ENCODE assay signal across 32 mouse cellular contexts in the genomic region with DNA sequence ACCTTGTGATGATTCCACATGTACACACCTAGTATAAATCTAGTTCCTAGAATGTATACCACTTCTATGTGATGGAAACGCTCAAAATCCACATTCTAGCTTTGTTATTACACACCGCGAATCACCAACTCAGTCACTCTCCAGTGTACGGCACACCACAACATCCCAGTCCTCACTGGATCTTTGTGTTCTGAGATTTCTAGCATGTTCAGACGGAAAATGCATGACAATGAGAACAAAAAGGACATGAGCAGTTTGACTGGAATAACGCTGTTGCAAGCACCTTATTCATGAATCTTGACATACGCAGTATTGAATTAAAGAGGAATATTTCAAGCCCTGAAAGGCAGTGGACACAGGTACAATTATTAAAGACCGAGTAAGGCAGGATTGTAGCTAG. TPM values are rescaled to one million over a fixed set of nuclear protein-coding genes. Genes with fewer than 3 reads are reported as not detected.
DNase-seq lines count a peak whose midpoint lies in the region; ATAC-seq lines count a peak whose summit lies in the region.
"Had no signal": no experiment of that assay in that cellular context is flagged by ENCODE, and none has a peak within 500 bp of the region (broad histone marks: within the 10 kb centered on the region; RNA-seq: fewer than 3 reads in every experiment).

No protein-coding gene starts in this region.

- H3K9me3 ChIP-seq in midbrain, embryonic 11.5 days (ENCODE audit: control insufficient read depth, low read length) = no peaks in the 10 kb centered on the region
- no peaks in the 10 kb centered on the region; the same call in 1 of the 2 replicates for H3K9me3 ChIP-seq in midbrain, embryonic 10.5 days (replicated peaks)
- 0 out of 2 replicates have a peak, but pooled peaks cover 3% of the 10 kb centered on the region for H3K9me3 ChIP-seq in hindbrain, embryonic 13.5 days
- H3K9me3 ChIP-seq in midbrain, embryonic 13.5 days = no peaks in the 10 kb centered on the region
- H3K9me3 ChIP-seq in neural tube, embryonic 14.5 days (ENCODE audit: control insufficient read depth, low read length) = no peaks in the 10 kb centered on the region
- H3K9me3 ChIP-seq: embryonic facial prominence, embryonic 12.5 days; G1E; heart, embryonic 12.5 days; kidney, embryonic 15.5 days; limb, embryonic 10.5 days; liver, embryonic 15.5 days; lung, embryonic 15.5 days had no signal

- no peaks in the 10 kb centered on the region for H3K4me1 ChIP-seq in midbrain, embryonic 11.5 days (ENCODE audit: control insufficient read depth, insufficient read depth, low read length)
- H3K4me1 ChIP-seq in midbrain, embryonic 10.5 days = 0 out of 2 replicates have a peak, but pooled peaks cover 5% of the 10 kb centered on the region
- H3K4me1 ChIP-seq in hindbrain, embryonic 13.5 days (replicated peaks) = no peaks in the 10 kb centered on the region
- 0 out of 2 replicates have a peak, but pooled peaks cover 6% of the 10 kb centered on the region for H3K4me1 ChIP-seq in midbrain, embryonic 13.5 days (replicated peaks)
- no peaks in the 10 kb centered on the region for H3K4me1 ChIP-seq in neural tube, embryonic 14.5 days (ENCODE audit: control insufficient read depth, insufficient read depth, low read length)
- H3K4me1 ChIP-seq: embryonic facial prominence, embryonic 12.5 days; heart, embryonic 12.5 days; kidney, embryonic 15.5 days; limb, embryonic 10.5 days; liver, embryonic 15.5 days; lung, embryonic 15.5 days had no signal

- peak; percentile 62 for DNase-seq in midbrain, embryonic 11.5 days (ENCODE audit: low spot score, missing footprints)
- no peak for DNase-seq in midbrain, embryonic 10.5 days (ENCODE audit: low spot score)
- DNase-seq in gastrocnemius, postnatal 36 days = no peak
- no peak for DNase-seq in adrenal gland, postnatal 25 days
- DNase-seq in layer of hippocampus, postnatal 14 days (ENCODE audit: low spot score in 2 of 2) = no peak
- DNase-seq: B cell, adult 2 months; cerebellum, adult 2 months; cerebellum, postnatal 25 days; gastrocnemius, postnatal 10 days; heart, adult 11 months; heart, postnatal 10 days; kidney, adult 11 months; liver; lung, postnatal 4 days; right cerebral cortex, postnatal 25 days; spleen, adult 18-20 months; thymus, postnatal 14 days had no signal

- H3K4me2 ChIP-seq in midbrain, embryonic 11.5 days = no peak overlapping the region
- H3K4me2 ChIP-seq in hindbrain, embryonic 13.5 days = peak overlapping the region; percentile 41; the same call in 1 of the 2 replicates
- peak overlapping the region; percentile 26 for H3K4me2 ChIP-seq in midbrain, embryonic 13.5 days (replicated peaks)
- peak overlapping the region; percentile 30; the same call in 1 of the 2 replicates for H3K4me2 ChIP-seq in neural tube, embryonic 14.5 days (ENCODE audit: low read depth, low read length)
- H3K4me2 ChIP-seq: embryonic facial prominence, embryonic 12.5 days; heart, embryonic 12.5 days; kidney, embryonic 15.5 days; liver, embryonic 15.5 days; lung, embryonic 15.5 days had no signal

- intact Hi-C loops in gastrocnemius, postnatal 36 days (cut with DNase I) = no loop called here

- no peaks in the 10 kb centered on the region for H3K27me3 ChIP-seq in midbrain, embryonic 11.5 days (ENCODE audit: control insufficient read depth, insufficient read depth, low read length)
- no peaks in the 10 kb centered on the region for H3K27me3 ChIP-seq in midbrain, embryonic 10.5 days (ENCODE audit: low read depth, poor library complexity, severe bottlenecking)
- H3K27me3 ChIP-seq in hindbrain, embryonic 13.5 days = no peaks in the 10 kb centered on the region
- no peaks in the 10 kb centered on the region for H3K27me3 ChIP-seq in midbrain, embryonic 13.5 days
- no peaks in the 10 kb centered on the region for H3K27me3 ChIP-seq in neural tube, embryonic 14.5 days (ENCODE audit: control insufficient read depth, insufficient read depth, low read length)
- H3K27me3 ChIP-seq: CH12.LX; embryonic facial prominence, embryonic 12.5 days; heart, embryonic 12.5 days; kidney, embryonic 15.5 days; liver, embryonic 15.5 days; lung, embryonic 15.5 days had no signal

- H3K36me3 ChIP-seq in midbrain, embryonic 11.5 days (ENCODE audit: control insufficient read depth, insufficient read depth, low read length) = no peaks in the 10 kb centered on the region
- no peaks in the 10 kb centered on the region for H3K36me3 ChIP-seq in midbrain, embryonic 10.5 days
- no peaks in the 10 kb centered on the region for H3K36me3 ChIP-seq in hindbrain, embryonic 13.5 days
- H3K36me3 ChIP-seq in midbrain, embryonic 13.5 days = no peaks in the 10 kb centered on the region
- H3K36me3 ChIP-seq in neural tube, embryonic 14.5 days (ENCODE audit: control insufficient read depth, insufficient read depth, low read length) = no peaks in the 10 kb centered on the region
- H3K36me3 ChIP-seq: embryonic facial prominence, embryonic 12.5 days; G1E; heart, embryonic 12.5 days; kidney, embryonic 15.5 days; limb, embryonic 10.5 days; liver, embryonic 15.5 days; lung, embryonic 15.5 days had no signal

- no peak overlapping the region for H3K4me3 ChIP-seq in midbrain, embryonic 11.5 days (ENCODE audit: low read depth, low read length)
- H3K4me3 ChIP-seq in midbrain, embryonic 10.5 days = no peak overlapping the region
- H3K4me3 ChIP-seq in hindbrain, embryonic 13.5 days = peak overlapping the region; percentile 31
- peak overlapping the region; percentile 23 for H3K4me3 ChIP-seq in midbrain, embryonic 13.5 days (replicated peaks)
- H3K4me3 ChIP-seq in neural tube, embryonic 14.5 days (ENCODE audit: low read depth, low read length) = peak overlapping the region; percentile 24
- H3K4me3 ChIP-seq: embryonic facial prominence, embryonic 12.5 days; heart, embryonic 12.5 days; kidney, embryonic 15.5 days; limb, embryonic 10.5 days; liver, embryonic 15.5 days; lung, embryonic 15.5 days; myocyte had no signal

- H3K9ac ChIP-seq in midbrain, embryonic 11.5 days (ENCODE audit: low read length) = no peak overlapping the region
- H3K9ac ChIP-seq in hindbrain, embryonic 13.5 days = peak overlapping the region; percentile 60
- peak overlapping the region; percentile 53; the same call in 1 of the 2 replicates for H3K9ac ChIP-seq in midbrain, embryonic 13.5 days (replicated peaks)
- peak overlapping the region; percentile 42; the same call in 1 of the 2 replicates for H3K9ac ChIP-seq in neural tube, embryonic 14.5 days (replicated peaks; ENCODE audit: low read depth, low read length)
- H3K9ac ChIP-seq: embryonic facial prominence, embryonic 12.5 days; heart, embryonic 12.5 days; kidney, embryonic 15.5 days; liver, embryonic 15.5 days; lung, embryonic 15.5 days had no signal

- 77% methylated on average over 8 of the region's 8 CpGs for WGBS in midbrain, embryonic 11.5 days
- 80% methylated on average over 8 of the region's 8 CpGs for WGBS in midbrain, embryonic 10.5 days
- 55% methylated on average over 8 of the region's 8 CpGs for WGBS in hindbrain, embryonic 13.5 days
- WGBS in midbrain, embryonic 13.5 days = 57% methylated on average over 8 of the region's 8 CpGs
- WGBS in neural tube, embryonic 14.5 days = 53% methylated on average over 8 of the region's 8 CpGs

- peak overlapping the region; percentile 2; the same call in 1 of the 2 replicates for H3K27ac ChIP-seq in midbrain, embryonic 11.5 days (ENCODE audit: low read depth, low read length)
- H3K27ac ChIP-seq in midbrain, embryonic 10.5 days (replicated peaks) = no peak overlapping the region
- peak overlapping the region; percentile 86 for H3K27ac ChIP-seq in hindbrain, embryonic 13.5 days
- peak overlapping the region; percentile 84 for H3K27ac ChIP-seq in midbrain, embryonic 13.5 days
- H3K27ac ChIP-seq in neural tube, embryonic 14.5 days (ENCODE audit: low read depth, low read length) = peak overlapping the region; percentile 83
- H3K27ac ChIP-seq: embryonic facial prominence, embryonic 12.5 days; kidney, embryonic 15.5 days; limb, embryonic 10.5 days; liver, embryonic 15.5 days; lung, embryonic 15.5 days had no signal

- ATAC-seq in midbrain, embryonic 11.5 days (ENCODE audit: low FRiP score) = no peak
- ATAC-seq in hindbrain, embryonic 13.5 days (ENCODE audit: low FRiP score) = no peak
- peak; percentile 60 for ATAC-seq in midbrain, embryonic 13.5 days
- peak; percentile 66; the same call in 1 of the 2 replicates for ATAC-seq in neural tube, embryonic 14.5 days (ENCODE audit: low read depth)
- ATAC-seq: Patski had no signal

RNA-seq across cellular contexts. Expression of gene Magel2, which starts 10.1 kb away (rescaled TPM):
- 8.6 and 9.6 TPM in 2 replicates for polyA plus RNA-seq in midbrain, embryonic 11.5 days (2014; fragmentation: Nextera tagmentation; extraction: Ambion mirVana)
- 8.6 and 14.0 TPM in 2 replicates for polyA plus RNA-seq in midbrain, embryonic 10.5 days (2016; fragmentation: Nextera tagmentation; extraction: Ambion mirVana)
- 16.3 and 19.7 TPM in 2 replicates for polyA plus RNA-seq in hindbrain, embryonic 13.5 days (2015; fragmentation: Nextera tagmentation; extraction: Ambion mirVana)
- 26.8 and 29.6 TPM in 2 replicates for polyA plus RNA-seq in midbrain, embryonic 13.5 days (2015; fragmentation: Nextera tagmentation; extraction: Ambion mirVana)
- 13.6 and 16.6 TPM in 2 replicates for polyA plus RNA-seq in neural tube, embryonic 14.5 days (2014; fragmentation: Nextera tagmentation; extraction: Ambion mirVana)
- total RNA-seq in gastrocnemius, postnatal 36 days (2021) = not detected
- total RNA-seq in adrenal gland, postnatal 25 days (2021) = 3.0 and 3.8 TPM in 2 replicates
- total RNA-seq in layer of hippocampus, postnatal 14 days (2021) = 1 to 10 TPM; 2.9 to 4.0 TPM
- total RNA-seq: CH12.LX; megakaryocyte-erythroid progenitor cell, adult 5-6 weeks had no signal
- polyA plus RNA-seq: G1E; myocyte; Patski; testis, adult 2 months had no signal

RNA-seq across cellular contexts. Expression of gene Ndn, which starts 20.4 kb away (rescaled TPM):
- 181 and 185 TPM in 2 replicates for polyA plus RNA-seq in midbrain, embryonic 11.5 days (2014; fragmentation: Nextera tagmentation; extraction: Ambion mirVana)
- polyA plus RNA-seq in midbrain, embryonic 10.5 days (2016; fragmentation: Nextera tagmentation; extraction: Ambion mirVana) = 114 and 162 TPM in 2 replicates
- polyA plus RNA-seq in hindbrain, embryonic 13.5 days (2015; fragmentation: Nextera tagmentation; extraction: Ambion mirVana) = 501 and 528 TPM in 2 replicates
- 536 and 604 TPM in 2 replicates for polyA plus RNA-seq in midbrain, embryonic 13.5 days (2015; fragmentation: Nextera tagmentation; extraction: Ambion mirVana)
- 394 and 457 TPM in 2 replicates for polyA plus RNA-seq in neural tube, embryonic 14.5 days (2014; fragmentation: Nextera tagmentation; extraction: Ambion mirVana)
- 1 to 10 TPM; 4.4 to 5.2 TPM for total RNA-seq in gastrocnemius, postnatal 36 days (2021)
- 64.2 and 76.2 TPM in 2 replicates for total RNA-seq in adrenal gland, postnatal 25 days (2021)
- total RNA-seq in layer of hippocampus, postnatal 14 days (2021) = 100 to 1,000 TPM; 157 to 162 TPM
- total RNA-seq: CH12.LX had no signal

RNA-seq across cellular contexts. Expression of gene Mkrn3, which starts 53.2 kb away (rescaled TPM):
- polyA plus RNA-seq in midbrain, embryonic 11.5 days (2014; fragmentation: Nextera tagmentation; extraction: Ambion mirVana) = 21.9 and 22.4 TPM in 2 replicates
- polyA plus RNA-seq in midbrain, embryonic 10.5 days (2016; fragmentation: Nextera tagmentation; extraction: Ambion mirVana) = 18.4 and 21.2 TPM in 2 replicates
- polyA plus RNA-seq in hindbrain, embryonic 13.5 days (2015; fragmentation: Nextera tagmentation; extraction: Ambion mirVana) = 19.4 and 21.1 TPM in 2 replicates
- 23.5 and 26.4 TPM in 2 replicates for polyA plus RNA-seq in midbrain, embryonic 13.5 days (2015; fragmentation: Nextera tagmentation; extraction: Ambion mirVana)
- polyA plus RNA-seq in neural tube, embryonic 14.5 days (2014; fragmentation: Nextera tagmentation; extraction: Ambion mirVana) = 17.5 and 19.0 TPM in 2 replicates
- under 1 TPM in 1 of 2 experiments, not detected in 1; 0.25 TPM for total RNA-seq in gastrocnemius, postnatal 36 days (2021)
- total RNA-seq in adrenal gland, postnatal 25 days (2021) = 1.3 and 1.9 TPM in 2 replicates
- 10 to 100 TPM; 15.3 to 15.4 TPM for total RNA-seq in layer of hippocampus, postnatal 14 days (2021)

Comparison
In these comparisons a context has a peak if more than half of its experiments do, and no peak if none do; other contexts are left out.
1. ATAC-seq: peak in midbrain, embryonic 13.5 days (single experiment) and neural tube, embryonic 14.5 days (single experiment); none in midbrain, embryonic 11.5 days (single experiment) and hindbrain, embryonic 13.5 days (single experiment).
2. H3K4me3 ChIP-seq: peak in hindbrain, embryonic 13.5 days (single experiment), midbrain, embryonic 13.5 days (single experiment) and neural tube, embryonic 14.5 days (single experiment); none in midbrain, embryonic 11.5 days (single experiment) and midbrain, embryonic 10.5 days (single experiment).